ENCODE assay signal across 21 mouse cellular contexts in genomic region chr11:37897713-37898112, GRCm38 (mm10).
DNase-seq lines count a peak whose midpoint lies in the region; ATAC-seq and TF ChIP-seq lines count a peak whose summit lies in the region.
"Had no signal": no experiment of that assay in that cellular context is flagged by ENCODE, and none has a peak within 500 bp of the region (broad histone marks: within the 10 kb centered on the region; RNA-seq: fewer than 3 reads in every experiment).

No protein-coding gene starts in this region.

- H3K4me3 ChIP-seq in forebrain, embryonic 13.5 days = no peak overlapping the region
- no peak overlapping the region for H3K4me3 ChIP-seq in forebrain, embryonic 12.5 days (replicated peaks)
- no peak overlapping the region for H3K4me3 ChIP-seq in hindbrain, embryonic 11.5 days (ENCODE audit: low read depth, low read length)
- H3K4me3 ChIP-seq in hindbrain, embryonic 13.5 days = no peak overlapping the region
- H3K4me3 ChIP-seq in heart, embryonic 11.5 days (ENCODE audit: low read depth, low read length) = no peak overlapping the region
- H3K4me3 ChIP-seq: forebrain, embryonic 10.5 days; heart, adult 2 months; heart, embryonic 10.5 days had no signal

- DNase-seq in hindbrain, embryonic 11.5 days (ENCODE audit: low spot score) = no peak
- peak; percentile 59 for DNase-seq in brain, embryonic 14.5 days (ENCODE audit: low read depth)
- DNase-seq: adrenal gland, adult 8-10 months; adrenal gland, postnatal 25 days; cerebellum, adult 18-20 months; cerebellum, adult 9-10 months; cerebellum, postnatal 14 days; gastrocnemius, postnatal 10 days; gastrocnemius, postnatal 36 days; heart, adult 2 months had no signal

- no peak for TF ChIP-seq POLR2A in brain, embryonic 14.5 days (IDR thresholded peaks at IDR 0.05; ENCODE audit: borderline replicate concordance, extremely low read depth, insufficient read depth, insufficient read length, poor library complexity, severe bottlenecking)

- H3K27ac ChIP-seq in forebrain, embryonic 13.5 days = no peak overlapping the region
- no peak overlapping the region for H3K27ac ChIP-seq in forebrain, embryonic 12.5 days
- H3K27ac ChIP-seq in hindbrain, embryonic 11.5 days (ENCODE audit: low read depth, low read length) = no peak overlapping the region
- H3K27ac ChIP-seq in hindbrain, embryonic 13.5 days = no peak overlapping the region
- H3K27ac ChIP-seq in heart, embryonic 11.5 days (ENCODE audit: low read depth, low read length) = no peak overlapping the region
- H3K27ac ChIP-seq: forebrain, embryonic 10.5 days; heart, adult 2 months; heart, embryonic 10.5 days; hindbrain, embryonic 14.5 days; hindbrain, postnatal 0 days had no signal

- no peak overlapping the region for H3K9ac ChIP-seq in forebrain, embryonic 13.5 days
- no peak overlapping the region for H3K9ac ChIP-seq in forebrain, embryonic 12.5 days
- no peak overlapping the region for H3K9ac ChIP-seq in hindbrain, embryonic 11.5 days (ENCODE audit: low read depth, low read length)
- H3K9ac ChIP-seq in hindbrain, embryonic 13.5 days = no peak overlapping the region
- no peak overlapping the region for H3K9ac ChIP-seq in heart, embryonic 11.5 days (ENCODE audit: low read depth, low read length)
- H3K9ac ChIP-seq: hindbrain, embryonic 14.5 days had no signal

- no peaks in the 10 kb centered on the region for H3K36me3 ChIP-seq in forebrain, embryonic 13.5 days (ENCODE audit: poor library complexity, severe bottlenecking)
- no peaks in the 10 kb centered on the region for H3K36me3 ChIP-seq in forebrain, embryonic 12.5 days (replicated peaks)
- H3K36me3 ChIP-seq in hindbrain, embryonic 11.5 days (ENCODE audit: control insufficient read depth, insufficient read depth, low read length) = no peaks in the 10 kb centered on the region
- no peaks in the 10 kb centered on the region for H3K36me3 ChIP-seq in hindbrain, embryonic 13.5 days
- no peaks in the 10 kb centered on the region for H3K36me3 ChIP-seq in heart, embryonic 11.5 days (ENCODE audit: control insufficient read depth, insufficient read depth, low read length)
- H3K36me3 ChIP-seq: forebrain, embryonic 10.5 days; heart, embryonic 10.5 days had no signal

- H3K27me3 ChIP-seq in forebrain, embryonic 13.5 days = no peaks in the 10 kb centered on the region
- no peaks in the 10 kb centered on the region for H3K27me3 ChIP-seq in forebrain, embryonic 12.5 days
- H3K27me3 ChIP-seq in hindbrain, embryonic 11.5 days (ENCODE audit: control insufficient read depth, insufficient read depth, low read length) = no peaks in the 10 kb centered on the region
- no peaks in the 10 kb centered on the region for H3K27me3 ChIP-seq in hindbrain, embryonic 13.5 days
- no peaks in the 10 kb centered on the region for H3K27me3 ChIP-seq in heart, embryonic 11.5 days (ENCODE audit: control insufficient read depth, insufficient read depth, low read length)

- no peak for TF ChIP-seq CTCF in brain, embryonic 14.5 days (IDR thresholded peaks at IDR 0.05; ENCODE audit: borderline replicate concordance, extremely low read depth, insufficient read depth, insufficient read length)

- no peaks in the 10 kb centered on the region for H3K4me1 ChIP-seq in forebrain, embryonic 13.5 days
- H3K4me1 ChIP-seq in forebrain, embryonic 12.5 days = 0 out of 2 replicates have a peak, but pooled peaks cover 3% of the 10 kb centered on the region
- H3K4me1 ChIP-seq in hindbrain, embryonic 11.5 days (replicated peaks; ENCODE audit: control insufficient read depth, insufficient read depth, low read length) = no peaks in the 10 kb centered on the region
- no peaks in the 10 kb centered on the region for H3K4me1 ChIP-seq in hindbrain, embryonic 13.5 days (replicated peaks)
- no peaks in the 10 kb centered on the region for H3K4me1 ChIP-seq in heart, embryonic 11.5 days (ENCODE audit: control insufficient read depth, insufficient read depth, low read length)
- H3K4me1 ChIP-seq: heart, embryonic 10.5 days had no signal

- no peaks in the 10 kb centered on the region for H3K9me3 ChIP-seq in forebrain, embryonic 13.5 days (replicated peaks)
- H3K9me3 ChIP-seq in forebrain, embryonic 12.5 days = no peaks in the 10 kb centered on the region
- H3K9me3 ChIP-seq in hindbrain, embryonic 11.5 days (ENCODE audit: control insufficient read depth, low read length) = no peaks in the 10 kb centered on the region
- H3K9me3 ChIP-seq in hindbrain, embryonic 13.5 days = no peaks in the 10 kb centered on the region
- H3K9me3 ChIP-seq in heart, embryonic 11.5 days (replicated peaks; ENCODE audit: control insufficient read depth, low read length) = no peaks in the 10 kb centered on the region
- H3K9me3 ChIP-seq: forebrain, embryonic 10.5 days; heart, embryonic 10.5 days had no signal

- ATAC-seq in forebrain, embryonic 13.5 days = 0 out of 2 replicates have a peak, but pooled peaks have one; percentile 24
- no peak for ATAC-seq in forebrain, embryonic 12.5 days (ENCODE audit: low FRiP score)
- ATAC-seq in hindbrain, embryonic 11.5 days (ENCODE audit: low FRiP score) = 0 out of 2 replicates have a peak, but pooled peaks have one; percentile 51
- no peak for ATAC-seq in hindbrain, embryonic 13.5 days (ENCODE audit: low FRiP score)
- no peak for ATAC-seq in heart, embryonic 11.5 days (replicated peaks; ENCODE audit: insufficient number of reproducible peaks, low FRiP score, low TSS enrichment)
- ATAC-seq: activated CD4-positive, CD25-positive, alpha-beta regulatory T cell, adult 4 months; hindbrain, postnatal 0 days; inflammation-experienced regulatory T-cells, adult 6 months; intestine, embryonic 16.5 days had no signal

- H3K4me2 ChIP-seq in forebrain, embryonic 13.5 days = no peak overlapping the region
- no peak overlapping the region for H3K4me2 ChIP-seq in forebrain, embryonic 12.5 days
- H3K4me2 ChIP-seq in hindbrain, embryonic 11.5 days (replicated peaks; ENCODE audit: low read depth, low read length) = no peak overlapping the region
- H3K4me2 ChIP-seq in hindbrain, embryonic 13.5 days = no peak overlapping the region
- H3K4me2 ChIP-seq in heart, embryonic 11.5 days = no peak overlapping the region
- H3K4me2 ChIP-seq: hindbrain, embryonic 14.5 days had no signal

Comparison
In these comparisons a context has a peak if more than half of its experiments do, and no peak if none do; other contexts are left out.
1. ATAC-seq: peak in forebrain, embryonic 13.5 days (single experiment) and hindbrain, embryonic 11.5 days (single experiment); none in forebrain, embryonic 12.5 days (single experiment), hindbrain, embryonic 13.5 days (single experiment) and heart, embryonic 11.5 days (single experiment).